Mouse (Mus musculus) induced T-regulatory cell, adult 2 months (primary cell): Measurements from ENCODE around the gene Dclk1.

ENCODE experiments used
- DNase-seq: peaks from one replicate; pipeline ENCODE4 v3.0.0-alpha.2; 2012; ENCODE audit warnings: low read depth

Dclk1 gene

GRCm38 (mm10) chr3:55336895-55337294 lies 94.7 kb downstream of the Dclk1 start:
- DNase-seq = no peak

- no peak for DNase-seq
Observed at GRCm38 (mm10) chr3:55337671-55338070, 95.5 kb downstream of the Dclk1 start.

GRCm38 (mm10) chr3:55342445-55342844 lies 100.3 kb downstream of the Dclk1 start:
- no peak for DNase-seq

GRCm38 (mm10) chr3:55347371-55348025 lies 105.3 kb downstream of the Dclk1 start:
- DNase-seq = no peak

GRCm38 (mm10) chr3:55348026-55348390 lies 105.8 kb downstream of the Dclk1 start:
- no peak for DNase-seq

GRCm38 (mm10) chr3:55350194-55350593 lies 108.0 kb downstream of the Dclk1 start:
- no peak for DNase-seq

GRCm38 (mm10) chr3:55351281-55352052 lies 109.3 kb downstream of the Dclk1 start:
- DNase-seq = no peak

- no peak for DNase-seq
Observed at GRCm38 (mm10) chr3:55352529-55352928, 110.4 kb downstream of the Dclk1 start.

- no peak for DNase-seq
Observed at GRCm38 (mm10) chr3:55353169-55353568, 111.0 kb downstream of the Dclk1 start.

GRCm38 (mm10) chr3:55353909-55354511 lies 111.8 kb downstream of the Dclk1 start:
- no peak for DNase-seq

- peak; percentile 61 for DNase-seq
Observed at GRCm38 (mm10) chr3:55354765-55355164, 112.6 kb downstream of the Dclk1 start.

- no peak for DNase-seq
Observed at GRCm38 (mm10) chr3:55358486-55358885, 116.3 kb downstream of the Dclk1 start.

GRCm38 (mm10) chr3:55360836-55361235 lies 118.7 kb downstream of the Dclk1 start:
- DNase-seq = no peak

- no peak for DNase-seq
Observed at GRCm38 (mm10) chr3:55367166-55367565, 125.0 kb downstream of the Dclk1 start.

GRCm38 (mm10) chr3:55369156-55369555 lies 127.0 kb downstream of the Dclk1 start:
- no peak for DNase-seq

GRCm38 (mm10) chr3:55373689-55374088 lies 131.5 kb downstream of the Dclk1 start:
- DNase-seq = peak; percentile 46

GRCm38 (mm10) chr3:55378591-55378990 lies 136.4 kb downstream of the Dclk1 start:
- DNase-seq = no peak

GRCm38 (mm10) chr3:55380471-55380870 lies 138.3 kb downstream of the Dclk1 start:
- no peak for DNase-seq

GRCm38 (mm10) chr3:55392605-55393004 lies 150.4 kb downstream of the Dclk1 start:
- DNase-seq = no peak

- DNase-seq = no peak
Observed at GRCm38 (mm10) chr3:55393549-55393948, 151.4 kb downstream of the Dclk1 start.

- DNase-seq = no peak
Observed at GRCm38 (mm10) chr3:55396792-55397191, 154.6 kb downstream of the Dclk1 start.

- no peak for DNase-seq
Observed at GRCm38 (mm10) chr3:55397752-55398693, 155.9 kb downstream of the Dclk1 start.
